Mouse (Mus musculus) liver, embryonic 13.5 days (tissue): ENCODE measurements around the gene Gypa. TPM values are rescaled to one million over a fixed set of nuclear protein-coding genes. Genes with fewer than 3 reads are reported as not detected.

ENCODE experiments used
- ATAC-seq: fragments of 200-750 bp; cut with Nextera tagmentation; 2 replicates; pipeline ENCODE4 v1.8.0; 2017; ENCODE audit warnings: low read depth, mild to moderate bottlenecking, moderate number of reproducible peaks, moderate library complexity
- DNase-seq: peaks from one replicate; pipeline ENCODE4 v3.0.0; 2022
- H3K27ac ChIP-seq: fragments of 300-500 bp; sonication (generic); 2 replicates; pipeline ENCODE4 v1.5.1; 2015; ENCODE audit warnings: moderate library complexity, mild to moderate bottlenecking, inconsistent platforms
- H3K27me3 ChIP-seq: fragments of 300-500 bp; sonication (generic); 2 replicates; pipeline ENCODE4 v1.6.1; 2015; ENCODE audit warnings: mild to moderate bottlenecking, inconsistent platforms
- H3K36me3 ChIP-seq: fragments of 300-500 bp; sonication (generic); 2 replicates; pipeline ENCODE4 v1.6.1; 2015; ENCODE audit warnings: mild to moderate bottlenecking, inconsistent platforms
- H3K4me1 ChIP-seq: fragments of 300-500 bp; sonication (generic); replicated peaks from 2 replicates; pipeline ENCODE4 v1.6.1; 2015; ENCODE audit warnings: inconsistent platforms
- H3K4me2 ChIP-seq: fragments of 300-500 bp; sonication (generic); 2 replicates; pipeline ENCODE4 v1.6.1; 2015; ENCODE audit warnings: inconsistent platforms, mild to moderate bottlenecking, moderate library complexity
- H3K4me3 ChIP-seq: fragments of 300-500 bp; sonication (generic); replicated peaks from 2 replicates; pipeline ENCODE4 v1.5.1; 2015; ENCODE audit warnings: mild to moderate bottlenecking, inconsistent platforms
- H3K9ac ChIP-seq: fragments of 300-500 bp; sonication (generic); 2 replicates; pipeline ENCODE4 v1.6.1; 2015; ENCODE audit warnings: mild to moderate bottlenecking, inconsistent platforms
- H3K9me3 ChIP-seq: fragments of 300-500 bp; sonication (generic); replicated peaks from 2 replicates; pipeline ENCODE4 v1.6.1; 2016; ENCODE audit warnings: inconsistent platforms
- WGBS: fragments of 180-500 bp; shearing (Covaris S2); methylation state at CpG from one replicate; pipeline ENCODE4 v1.1.7; 2015; ENCODE audit not compliant: insufficient replicate concordance; 5-methylcytosine and 5-hydroxymethylcytosine counted together
- polyA plus RNA-seq: library from polyadenylated mRNA; unstranded; fragments of >200 nt; fragmentation: Nextera tagmentation; extraction: Ambion mirVana; gene quantifications from 2 replicates; pipeline ENCODE4 v1.2.1, GENCODE M21; 2015

Gypa gene
- 610 and 732 TPM in 2 replicates for polyA plus RNA-seq

- WGBS, result 7% methylated on average over 14 of the region's 14 CpGs
- Histone ChIP-seq H3K27ac (peak within 1 kb of the TSS; percentile 97), H3K4me3 (peak within 1 kb of the TSS; percentile 78)
These were observed at the start of gene Gypa for GRCm38 (mm10) chr8:80493523-80494345. TSS of gene Gypa (plus strand) at chr8:80493781.

GRCm38 (mm10) chr8:80444534-80445072 lies 49.0 kb upstream of the Gypa start:
- Histone ChIP-seq H3K36me3 (no peaks in the 10 kb centered on the region), H3K4me3 (no peak overlapping the region), H3K9me3 (no peaks in the 10 kb centered on the region), H3K4me2 (no peak overlapping the region), H3K4me1 (no peaks in the 10 kb centered on the region), H3K27me3 (no peaks in the 10 kb centered on the region), H3K9ac (no peak overlapping the region), H3K27ac (no peak overlapping the region)
- 55% methylated on average over 4 of the region's 4 CpGs for WGBS
- no peak for ATAC-seq
- no peak for DNase-seq

More at GRCm38 (mm10) chr8:80493523-80494345, at the start of gene Gypa:
- Histone ChIP-seq H3K27me3 (no peaks in the 10 kb centered on the region), H3K9me3 (no peaks in the 10 kb centered on the region), H3K36me3 (peaks cover 34% of the 10 kb centered on the region), H3K9ac (peak within 1 kb of the TSS; percentile 85), H3K4me2 (peak within 1 kb of the TSS; percentile 83), H3K4me1 (peaks cover 40% of the 10 kb centered on the region)
- DNase-seq, result peak; percentile 92
- ATAC-seq, result peak; percentile 94

- no peak overlapping the region for H3K4me2 ChIP-seq
- ATAC-seq (no peak), DNase-seq (no peak)
- no peaks in the 10 kb centered on the region for H3K36me3 ChIP-seq
- H3K27me3 ChIP-seq, result no peaks in the 10 kb centered on the region
- H3K9me3 ChIP-seq, result no peaks in the 10 kb centered on the region
- no peak overlapping the region for H3K27ac ChIP-seq
- no peaks in the 10 kb centered on the region for H3K4me1 ChIP-seq
- no peak overlapping the region for H3K9ac ChIP-seq
- 65% methylated on average over 4 of the region's 4 CpGs for WGBS
- no peak overlapping the region for H3K4me3 ChIP-seq
These were observed 46.4 kb upstream of the Gypa start for GRCm38 (mm10) chr8:80447217-80447616.

GRCm38 (mm10) chr8:80451938-80452690 lies 41.5 kb upstream of the Gypa start:
- 52% methylated on average over 19 of the region's 19 CpGs for WGBS
- ATAC-seq (no peak), DNase-seq (no peak)
- Histone ChIP-seq H3K9ac (no peak overlapping the region), H3K27me3 (no peaks in the 10 kb centered on the region), H3K4me1 (no peaks in the 10 kb centered on the region), H3K4me3 (no peak overlapping the region), H3K36me3 (no peaks in the 10 kb centered on the region), H3K9me3 (no peaks in the 10 kb centered on the region), H3K27ac (no peak overlapping the region), H3K4me2 (no peak overlapping the region)

GRCm38 (mm10) chr8:80463450-80463917 lies 30.1 kb upstream of the Gypa start:
- Histone ChIP-seq H3K9ac (no peak overlapping the region), H3K36me3 (no peaks in the 10 kb centered on the region), H3K4me3 (no peak overlapping the region), H3K4me1 (no peaks in the 10 kb centered on the region), H3K27ac (no peak overlapping the region), H3K27me3 (no peaks in the 10 kb centered on the region), H3K4me2 (no peak overlapping the region), H3K9me3 (no peaks in the 10 kb centered on the region)
- 7% methylated on average over 4 of the region's 4 CpGs for WGBS
- DNase-seq (no peak), ATAC-seq (peak; percentile 51; the same call in 1 of the 2 replicates)

GRCm38 (mm10) chr8:80474971-80475370 lies 18.6 kb upstream of the Gypa start:
- Histone ChIP-seq H3K9me3 (peaks cover 3% of the 10 kb centered on the region; the same call in 1 of the 2 replicates), H3K4me2 (no peak overlapping the region), H3K4me1 (no peaks in the 10 kb centered on the region), H3K4me3 (no peak overlapping the region), H3K27ac (no peak overlapping the region), H3K9ac (no peak overlapping the region), H3K27me3 (no peaks in the 10 kb centered on the region), H3K36me3 (no peaks in the 10 kb centered on the region)
- 43% methylated on average over 7 of the region's 7 CpGs for WGBS
- no peak for DNase-seq
- ATAC-seq, result no peak

- Histone ChIP-seq H3K27me3 (no peaks in the 10 kb centered on the region), H3K27ac (no peak overlapping the region), H3K9ac (no peak overlapping the region), H3K9me3 (no peaks in the 10 kb centered on the region), H3K36me3 (no peaks in the 10 kb centered on the region), H3K4me2 (no peak overlapping the region), H3K4me3 (no peak overlapping the region), H3K4me1 (no peaks in the 10 kb centered on the region)
- WGBS, result 61% methylated on average over 5 of the region's 5 CpGs
- DNase-seq, result no peak
- ATAC-seq, result no peak
These were observed 15.4 kb upstream of the Gypa start for GRCm38 (mm10) chr8:80478156-80478555.

GRCm38 (mm10) chr8:80479129-80479528 lies 14.5 kb upstream of the Gypa start:
- DNase-seq, result no peak
- Histone ChIP-seq H3K36me3 (no peaks in the 10 kb centered on the region), H3K9ac (no peak overlapping the region), H3K9me3 (no peaks in the 10 kb centered on the region), H3K4me1 (no peaks in the 10 kb centered on the region), H3K27ac (no peak overlapping the region), H3K27me3 (no peaks in the 10 kb centered on the region), H3K4me2 (no peak overlapping the region), H3K4me3 (no peak overlapping the region)
- 69% methylated on average over 1 of the region's 1 CpGs for WGBS
- ATAC-seq, result no peak

GRCm38 (mm10) chr8:80482173-80482572 lies 11.4 kb upstream of the Gypa start:
- Histone ChIP-seq H3K4me3 (no peak overlapping the region), H3K27me3 (no peaks in the 10 kb centered on the region), H3K9me3 (no peaks in the 10 kb centered on the region), H3K4me1 (no peaks in the 10 kb centered on the region), H3K4me2 (no peak overlapping the region), H3K27ac (no peak overlapping the region), H3K36me3 (no peaks in the 10 kb centered on the region), H3K9ac (no peak overlapping the region)
- WGBS, result 43% methylated on average over 6 of the region's 6 CpGs
- ATAC-seq (no peak), DNase-seq (no peak)

- Histone ChIP-seq H3K9me3 (no peaks in the 10 kb centered on the region), H3K36me3 (no peaks in the 10 kb centered on the region), H3K27ac (no peak overlapping the region), H3K9ac (no peak overlapping the region), H3K4me2 (no peak overlapping the region), H3K4me1 (no peaks in the 10 kb centered on the region), H3K27me3 (no peaks in the 10 kb centered on the region), H3K4me3 (no peak overlapping the region)
- DNase-seq (no peak), ATAC-seq (no peak)
- WGBS, result 33% methylated on average over 16 of the region's 16 CpGs
These were observed 10.5 kb upstream of the Gypa start for GRCm38 (mm10) chr8:80482822-80483774.
